Mouse (Mus musculus): ENCODE measurements at regions not wholly inside any gene's neighbourhood (a gene's known extent, or its start where the extent isn't known, plus 50 kb on each side); places are given as distances from the start of the nearest gene placed in this dataset.

GRCm38 (mm10) chr5:50624206-50624605 is 565.4 kb upstream of the Adgra3 start:
- DNase-seq (ENCODE audit: low spot score in 2 of 2) = no peak

Measured in adrenal gland, adult 18-20 months (tissue).